In the genomic region with DNA sequence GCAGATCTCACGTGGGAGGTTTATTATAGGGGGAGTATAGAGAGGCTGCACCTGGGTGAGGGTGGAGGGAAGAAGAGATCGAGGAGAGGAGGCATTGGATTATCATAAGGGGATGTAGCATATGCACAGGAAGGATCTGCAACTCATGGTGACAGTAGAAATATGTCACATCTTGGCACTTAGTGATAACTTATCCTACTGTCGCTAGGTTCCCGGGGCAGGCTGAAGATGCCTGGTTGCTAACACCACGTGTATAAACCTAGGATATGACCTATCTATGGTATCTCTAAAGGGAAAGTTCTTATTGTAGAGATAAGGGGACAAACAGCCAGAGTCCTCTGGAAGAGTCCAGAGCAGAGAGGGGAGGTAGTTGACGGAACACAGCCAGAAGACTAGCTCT, we compare ENCODE assay signal across 24 mouse cellular contexts. TPM values are rescaled to one million over a fixed set of nuclear protein-coding genes. Genes with fewer than 3 reads are reported as not detected.
A peak's percentile ranks its signal among the peaks of the same experiment; 100 is the strongest.
DNase-seq lines count a peak whose midpoint lies in the region; ATAC-seq and TF ChIP-seq lines count a peak whose summit lies in the region.
"Had no signal": no experiment of that assay in that cellular context is flagged by ENCODE, and none has a peak within 500 bp of the region (broad histone marks: within the 10 kb centered on the region; RNA-seq: fewer than 3 reads in every experiment).

No protein-coding gene starts in this region.

- TF ChIP-seq EP300 in ES-Bruce4 (IDR thresholded peaks at IDR 0.05; ENCODE audit: insufficient read depth, low read depth, low read length), result no peak

- 0 out of 2 replicates have a peak overlapping the region, but pooled peaks have one; percentile 18 for H3K4me3 ChIP-seq in hindbrain, embryonic 10.5 days
- H3K4me3 ChIP-seq in hindbrain, postnatal 0 days (ENCODE audit: low read length), result no peak overlapping the region
- H3K4me3 ChIP-seq in E14TG2a.4 (replicated peaks; ENCODE audit: low read length), result peak overlapping the region; percentile 72
- H3K4me3 ChIP-seq in ES-Bruce4 (ENCODE audit: low read depth, low read length), result peak overlapping the region; percentile 66
- H3K4me3 ChIP-seq: embryonic facial prominence, embryonic 12.5 days; forebrain, embryonic 12.5 days; heart, embryonic 15.5 days; hindbrain, embryonic 15.5 days had no signal

- H3K9me3 ChIP-seq in hindbrain, embryonic 10.5 days, result no peaks in the 10 kb centered on the region
- H3K9me3 ChIP-seq in hindbrain, postnatal 0 days (ENCODE audit: low read length), result no peaks in the 10 kb centered on the region
- H3K9me3 ChIP-seq in E14TG2a.4 (ENCODE audit: low read length) (peaks cover 16% of the 10 kb centered on the region), ES-Bruce4 (replicated peaks; ENCODE audit: control insufficient read depth, insufficient read depth, low read length, poor library complexity, severe bottlenecking) (no peaks in the 10 kb centered on the region)
- H3K9me3 ChIP-seq: embryonic facial prominence, embryonic 12.5 days; forebrain, embryonic 12.5 days; heart, embryonic 15.5 days; hindbrain, embryonic 15.5 days had no signal

- H3K27me3 ChIP-seq in hindbrain, embryonic 10.5 days (ENCODE audit: insufficient read depth, poor library complexity, severe bottlenecking), result no peaks in the 10 kb centered on the region
- no peaks in the 10 kb centered on the region for H3K27me3 ChIP-seq in hindbrain, postnatal 0 days (ENCODE audit: insufficient read depth, low read length)
- H3K27me3 ChIP-seq in E14TG2a.4 (ENCODE audit: insufficient read depth, low read length) (no peaks in the 10 kb centered on the region), ES-Bruce4 (ENCODE audit: control insufficient read depth, insufficient read depth, low read length, poor library complexity, severe bottlenecking) (no peaks in the 10 kb centered on the region)
- H3K27me3 ChIP-seq: embryonic facial prominence, embryonic 12.5 days; forebrain, embryonic 12.5 days; hindbrain, embryonic 15.5 days had no signal

- H3K9ac ChIP-seq in hindbrain, postnatal 0 days (replicated peaks; ENCODE audit: low read length), result no peak overlapping the region
- no peak overlapping the region for H3K9ac ChIP-seq in ES-Bruce4 (ENCODE audit: low read depth, poor library complexity, severe bottlenecking)
- H3K9ac ChIP-seq: embryonic facial prominence, embryonic 12.5 days; forebrain, embryonic 12.5 days; heart, embryonic 15.5 days; hindbrain, embryonic 15.5 days had no signal

- ATAC-seq in hindbrain, postnatal 0 days, result no peak
- ATAC-seq in megakaryocyte progenitor cell, adult 5-6 weeks (replicated peaks; ENCODE audit: poor library complexity), result peak; percentile 60
- ATAC-seq: forebrain, embryonic 16.5 days; inflammation-experienced regulatory T-cells, adult 6 months; intestine, postnatal 0 days had no signal

- no peak for TF ChIP-seq POLR2A in ES-Bruce4 (IDR thresholded peaks at IDR 0.05; ENCODE audit: insufficient read depth, low read length)

- no peaks in the 10 kb centered on the region for H3K36me3 ChIP-seq in hindbrain, embryonic 10.5 days
- H3K36me3 ChIP-seq in hindbrain, postnatal 0 days (ENCODE audit: insufficient read depth, low read length), result no peaks in the 10 kb centered on the region
- H3K36me3 ChIP-seq in E14TG2a.4 (ENCODE audit: insufficient read depth, low read length), result no peaks in the 10 kb centered on the region
- H3K36me3 ChIP-seq in ES-Bruce4 (ENCODE audit: control insufficient read depth, insufficient read depth, low read length, poor library complexity, severe bottlenecking), result no peaks in the 10 kb centered on the region
- H3K36me3 ChIP-seq: embryonic facial prominence, embryonic 12.5 days; forebrain, embryonic 12.5 days; heart, embryonic 15.5 days; hindbrain, embryonic 15.5 days had no signal

- H3K4me2 ChIP-seq in hindbrain, postnatal 0 days (ENCODE audit: low read depth, low read length), result no peak overlapping the region
- H3K4me2 ChIP-seq: embryonic facial prominence, embryonic 12.5 days; forebrain, embryonic 12.5 days; heart, embryonic 15.5 days; hindbrain, embryonic 15.5 days had no signal

- peaks cover 11% of the 10 kb centered on the region for H3K4me1 ChIP-seq in hindbrain, embryonic 10.5 days (replicated peaks)
- no peaks in the 10 kb centered on the region for H3K4me1 ChIP-seq in hindbrain, postnatal 0 days (ENCODE audit: insufficient read depth, low read length)
- peaks cover 49% of the 10 kb centered on the region for H3K4me1 ChIP-seq in E14TG2a.4 (replicated peaks; ENCODE audit: low read depth, low read length)
- peaks cover 5% of the 10 kb centered on the region for H3K4me1 ChIP-seq in ES-Bruce4 (ENCODE audit: control insufficient read depth, insufficient read depth, low read length)
- H3K4me1 ChIP-seq: embryonic facial prominence, embryonic 12.5 days; forebrain, embryonic 12.5 days; heart, embryonic 15.5 days; hindbrain, embryonic 15.5 days had no signal

- 14% methylated on average over 6 of the region's 6 CpGs for WGBS in hindbrain, embryonic 10.5 days
- 23% methylated on average over 6 of the region's 6 CpGs for WGBS in hindbrain, postnatal 0 days

- TF ChIP-seq CTCF in hindbrain, postnatal 0 days (IDR thresholded peaks at IDR 0.05; ENCODE audit: low read depth), result no peak
- TF ChIP-seq CTCF in E14TG2a.4 (conservative IDR thresholded peaks at IDR 0.05; ENCODE audit: low read length), result no peak
- no peak for TF ChIP-seq CTCF in ES-Bruce4 (IDR thresholded peaks at IDR 0.05; ENCODE audit: low read depth, low read length)

- H3K27ac ChIP-seq in hindbrain, embryonic 10.5 days, result no peak overlapping the region
- H3K27ac ChIP-seq in hindbrain, postnatal 0 days, result no peak overlapping the region
- H3K27ac ChIP-seq in ES-Bruce4 (ENCODE audit: insufficient read depth, low read length), result peak overlapping the region; percentile 98
- H3K27ac ChIP-seq: embryonic facial prominence, embryonic 12.5 days; forebrain, embryonic 12.5 days; heart, embryonic 15.5 days; hindbrain, embryonic 15.5 days had no signal

- no peak for DNase-seq in hindbrain, embryonic 10.5 days (ENCODE audit: low spot score)
- no peak for DNase-seq in hindbrain, postnatal 0 days (ENCODE audit: low spot score)
- no peak for DNase-seq in gastrocnemius, postnatal 4 days (ENCODE audit: low spot score in 2 of 2)
- DNase-seq in layer of hippocampus, adult 9-11 months, result no peak
- DNase-seq: adrenal gland, adult 8-10 months; adrenal gland, postnatal 36 days; cerebellum, adult 2 months; cerebellum, postnatal 14 days; embryo, embryonic 11 days; gastrocnemius, postnatal 14 days; heart, postnatal 14 days had no signal

RNA-seq across cellular contexts. Expression of a gene that starts 30.2 kb away (rescaled TPM):
- polyA plus RNA-seq in hindbrain, embryonic 10.5 days (2016; fragmentation: Nextera tagmentation; extraction: Ambion mirVana), result 0.15 and 0.29 TPM in 2 replicates
- total RNA-seq in hindbrain, postnatal 0 days (2014; rRNA removed), result 0.50 and 1.1 TPM in 2 replicates
- 0.35 and 0.60 TPM in 2 replicates for polyA plus RNA-seq in hindbrain, postnatal 0 days (2015; fragmentation: Nextera tagmentation; extraction: Ambion mirVana)
- polyA plus RNA-seq in ES-Bruce4 (2011; ENCODE audit: insufficient read depth, insufficient read length, low read depth, missing spikeins), result 0.37 TPM in 1 of 2 replicates, not detected in the other
- total RNA-seq in megakaryocyte progenitor cell, adult 5-6 weeks (2015), result 0.22 TPM in 1 of 2 replicates, not detected in the other
- not detected in 2 replicates for total RNA-seq in megakaryocyte progenitor cell, adult 5-6 weeks (2017)
- total RNA-seq in gastrocnemius, postnatal 4 days (2021), result under 1 TPM; 0.20 to 0.29 TPM
- total RNA-seq: adrenal gland, postnatal 36 days; common myeloid progenitor, adult 5-6 weeks; gastrocnemius, adult 18-20 months; granulocyte monocyte progenitor cell, adult 5-6 weeks had no signal
- polyA plus RNA-seq: heart, embryonic 15.5 days; inflammation-experienced regulatory T-cells, adult 6 months had no signal

RNA-seq across cellular contexts. Expression of a gene that starts 31.4 kb away (rescaled TPM):
- polyA plus RNA-seq in hindbrain, embryonic 10.5 days (2016; fragmentation: Nextera tagmentation; extraction: Ambion mirVana), result 423 and 441 TPM in 2 replicates
- total RNA-seq in hindbrain, postnatal 0 days (2014; rRNA removed), result 235 and 572 TPM in 2 replicates
- 664 and 717 TPM in 2 replicates for polyA plus RNA-seq in hindbrain, postnatal 0 days (2015; fragmentation: Nextera tagmentation; extraction: Ambion mirVana)
- polyA plus RNA-seq in ES-Bruce4 (2011; ENCODE audit: insufficient read depth, insufficient read length, low read depth, missing spikeins), result 266 and 305 TPM in 2 replicates
- 273 and 300 TPM in 2 replicates for total RNA-seq in megakaryocyte progenitor cell, adult 5-6 weeks (2015)
- total RNA-seq in megakaryocyte progenitor cell, adult 5-6 weeks (2017), result 219 and 232 TPM in 2 replicates
- total RNA-seq in gastrocnemius, postnatal 4 days (2021), result 100 to 1,000 TPM; 644 to 708 TPM

RNA-seq across cellular contexts. Expression of a gene that starts 44.0 kb away (rescaled TPM):
- 31.7 and 41.3 TPM in 2 replicates for polyA plus RNA-seq in hindbrain, embryonic 10.5 days (2016; fragmentation: Nextera tagmentation; extraction: Ambion mirVana)
- total RNA-seq in hindbrain, postnatal 0 days (2014; rRNA removed), result 14.2 and 17.3 TPM in 2 replicates
- 31.4 and 35.9 TPM in 2 replicates for polyA plus RNA-seq in hindbrain, postnatal 0 days (2015; fragmentation: Nextera tagmentation; extraction: Ambion mirVana)
- polyA plus RNA-seq in ES-Bruce4 (2011; ENCODE audit: insufficient read depth, insufficient read length, low read depth, missing spikeins), result 23.6 and 29.9 TPM in 2 replicates
- 16.8 and 31.8 TPM in 2 replicates for total RNA-seq in megakaryocyte progenitor cell, adult 5-6 weeks (2015)
- total RNA-seq in megakaryocyte progenitor cell, adult 5-6 weeks (2017), result 34.4 and 44.2 TPM in 2 replicates
- total RNA-seq in gastrocnemius, postnatal 4 days (2021), result 10 to 100 TPM; 20.8 to 22.7 TPM

RNA-seq across cellular contexts. Expression of a gene that starts 44.0 kb away (rescaled TPM):
- 148 and 168 TPM in 2 replicates for polyA plus RNA-seq in hindbrain, embryonic 10.5 days (2016; fragmentation: Nextera tagmentation; extraction: Ambion mirVana)
- 48.6 and 50.8 TPM in 2 replicates for total RNA-seq in hindbrain, postnatal 0 days (2014; rRNA removed)
- polyA plus RNA-seq in hindbrain, postnatal 0 days (2015; fragmentation: Nextera tagmentation; extraction: Ambion mirVana), result 77.6 and 78.6 TPM in 2 replicates
- 67.3 and 80.1 TPM in 2 replicates for polyA plus RNA-seq in ES-Bruce4 (2011; ENCODE audit: insufficient read depth, insufficient read length, low read depth, missing spikeins)
- 33.0 and 37.3 TPM in 2 replicates for total RNA-seq in megakaryocyte progenitor cell, adult 5-6 weeks (2015)
- 113 and 130 TPM in 2 replicates for total RNA-seq in megakaryocyte progenitor cell, adult 5-6 weeks (2017)
- total RNA-seq in gastrocnemius, postnatal 4 days (2021), result 10 to 100 TPM; 38.3 to 38.9 TPM

RNA-seq across cellular contexts. Expression of a gene that starts 59.3 kb away (rescaled TPM):
- 79.6 and 80.4 TPM in 2 replicates for polyA plus RNA-seq in hindbrain, embryonic 10.5 days (2016; fragmentation: Nextera tagmentation; extraction: Ambion mirVana)
- 23.7 and 26.0 TPM in 2 replicates for total RNA-seq in hindbrain, postnatal 0 days (2014; rRNA removed)
- polyA plus RNA-seq in hindbrain, postnatal 0 days (2015; fragmentation: Nextera tagmentation; extraction: Ambion mirVana), result 26.4 and 29.8 TPM in 2 replicates
- polyA plus RNA-seq in ES-Bruce4 (2011; ENCODE audit: insufficient read depth, insufficient read length, low read depth, missing spikeins), result 141 and 161 TPM in 2 replicates
- 114 and 122 TPM in 2 replicates for total RNA-seq in megakaryocyte progenitor cell, adult 5-6 weeks (2015)
- total RNA-seq in megakaryocyte progenitor cell, adult 5-6 weeks (2017), result 20.0 and 25.3 TPM in 2 replicates
- total RNA-seq in gastrocnemius, postnatal 4 days (2021), result 10 to 100 TPM; 49.3 to 50.3 TPM
